ENCODE assay signal across 8 mouse cellular contexts in genomic region chr8:123858941-123859647, GRCm38 (mm10). TPM values are rescaled to one million over a fixed set of nuclear protein-coding genes. Genes with fewer than 3 reads are reported as not detected.
DNase-seq lines count a peak whose midpoint lies in the region; ATAC-seq lines count a peak whose summit lies in the region.

No protein-coding gene starts in this region.

- peak; percentile 94 for ATAC-seq in hindbrain, embryonic 12.5 days (ENCODE audit: low FRiP score)

- H3K4me2 ChIP-seq in hindbrain, embryonic 12.5 days (replicated peaks): peak overlapping the region; percentile 93

- H3K36me3 ChIP-seq in hindbrain, embryonic 12.5 days: no peaks in the 10 kb centered on the region

- H3K27ac ChIP-seq in hindbrain, embryonic 12.5 days: peak overlapping the region; percentile 83

- H3K9me3 ChIP-seq in hindbrain, embryonic 12.5 days (replicated peaks): no peaks in the 10 kb centered on the region

- peak; percentile 98 for DNase-seq in NIH3T3 (ENCODE audit: low read depth)
- DNase-seq in cerebellum, postnatal 10 days: peak; percentile 97 to 98
- DNase-seq in frontal cortex, postnatal 10 days (ENCODE audit: low spot score in 2 of 2): peak; percentile 83 to 88
- DNase-seq in layer of hippocampus, postnatal 14 days (ENCODE audit: low spot score in 2 of 2): peak; percentile 85 to 93
- DNase-seq in lung, postnatal 14 days: peak; percentile 92
- peak; percentile 87 for DNase-seq in retina, adult 2 months (ENCODE audit: low read depth, low spot score)
- peak; percentile 94 to 95 for DNase-seq in thymus, postnatal 36 days

- under 1% methylated on average over 76 of the region's 79 CpGs for WGBS in hindbrain, embryonic 12.5 days

- H3K9ac ChIP-seq in hindbrain, embryonic 12.5 days: peak overlapping the region; percentile 87

- H3K4me3 ChIP-seq in hindbrain, embryonic 12.5 days: peak overlapping the region; percentile 88

- H3K4me1 ChIP-seq in hindbrain, embryonic 12.5 days: peaks cover 14% of the 10 kb centered on the region

- H3K27me3 ChIP-seq in hindbrain, embryonic 12.5 days: peaks cover 28% of the 10 kb centered on the region

RNA-seq across cellular contexts. Expression of gene Ccsap, which starts 0.9 kb away (rescaled TPM):
- 6.8 and 8.0 TPM in 2 replicates for polyA plus RNA-seq in hindbrain, embryonic 12.5 days (2016; fragmentation: Nextera tagmentation; extraction: Ambion mirVana)
- 10 to 100 TPM; 57.1 to 62.6 TPM for total RNA-seq in layer of hippocampus, postnatal 14 days (2021)

RNA-seq across cellular contexts. Expression of gene Acta1, which starts 35.5 kb away (rescaled TPM):
- polyA plus RNA-seq in hindbrain, embryonic 12.5 days (2016; fragmentation: Nextera tagmentation; extraction: Ambion mirVana): 9.8 and 47.5 TPM in 2 replicates
- total RNA-seq in layer of hippocampus, postnatal 14 days (2021): 1 to 10 TPM; 6.5 to 7.1 TPM

RNA-seq across cellular contexts. Expression of gene Rab4a, which starts 53.3 kb away (rescaled TPM):
- 61.0 and 61.2 TPM in 2 replicates for polyA plus RNA-seq in hindbrain, embryonic 12.5 days (2016; fragmentation: Nextera tagmentation; extraction: Ambion mirVana)
- total RNA-seq in layer of hippocampus, postnatal 14 days (2021): 10 to 100 TPM; 45.5 to 46.8 TPM

Comparison
In these comparisons a context has a peak if more than half of its experiments do, and no peak if none do; other contexts are left out.
1. Peak in every context shown above with its lines: DNase-seq, ATAC-seq, H3K4me3 ChIP-seq and H3K27ac ChIP-seq.